Mouse (Mus musculus) bone marrow macrophage, adult 2 months (primary cell): Measurements from ENCODE around the gene E030018B13Rik.

Experiments used
- CTCF ChIP-seq: IDR thresholded peaks from 2 replicates; pipeline ENCODE4 v1.5.1; 2012; ENCODE audit warnings: low read depth, mild to moderate bottlenecking, low read length, moderate library complexity
- POLR2A ChIP-seq: IDR thresholded peaks from 2 replicates; pipeline ENCODE4 v1.6.1; 2012; ENCODE audit warnings: mild to moderate bottlenecking, low read depth, low read length, borderline replicate concordance

DNA sequence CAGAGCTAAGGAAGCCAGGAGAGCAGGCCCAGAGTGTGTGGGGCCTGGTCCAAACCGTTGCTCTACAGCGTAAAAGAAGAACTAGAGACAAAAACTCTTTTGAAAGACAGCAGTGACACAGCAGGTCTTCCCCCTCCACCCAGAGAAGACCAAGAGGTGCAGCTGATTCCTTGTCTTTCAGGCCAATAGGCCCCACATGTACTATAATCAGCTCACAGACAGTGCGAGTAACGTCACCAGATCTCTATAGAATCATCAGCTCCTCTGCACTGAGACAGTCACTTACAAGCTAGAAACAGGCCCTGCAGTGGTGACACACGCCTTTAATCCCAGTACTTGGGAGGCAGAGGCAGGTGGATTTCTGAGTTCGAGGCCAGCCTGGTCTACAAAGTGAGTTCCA, 17.2 kb downstream of the E030018B13Rik start:
- TF ChIP-seq POLR2A (no peak), CTCF (no peak)
